Mouse (Mus musculus) olfactory bulb, adult 2 months (tissue): Measurements from ENCODE around the gene Smim17. TPM values are rescaled to one million over a fixed set of nuclear protein-coding genes. Genes with fewer than 3 reads are reported as not detected.

Experiments used
- H3K27ac ChIP-seq: fragments of 200-500 bp; 2 replicates; pipeline ENCODE4 v1.5.1; 2012; ENCODE audit warnings: low read depth, low read length; ENCODE audit not compliant: insufficient read depth
- H3K4me1 ChIP-seq: fragments of 200-500 bp; 2 replicates; pipeline ENCODE4 v1.6.1; 2012; ENCODE audit warnings: low read length; ENCODE audit not compliant: control insufficient read depth, insufficient read depth
- H3K4me3 ChIP-seq: fragments of 200-500 bp; 2 replicates; pipeline ENCODE4 v1.5.1; 2012; ENCODE audit warnings: mild to moderate bottlenecking, low read depth, low read length, moderate library complexity; ENCODE audit not compliant: insufficient read depth
- CTCF ChIP-seq: fragments of 200-500 bp; IDR thresholded peaks from 2 replicates; pipeline ENCODE4 v1.5.1; 2012; ENCODE audit warnings: low read depth, mild to moderate bottlenecking, low read length, moderate library complexity; ENCODE audit not compliant: insufficient read depth
- POLR2A ChIP-seq: fragments of 200-500 bp; IDR thresholded peaks from 2 replicates; pipeline ENCODE4 v1.6.1; 2012; ENCODE audit warnings: mild to moderate bottlenecking, low read depth, low read length, moderate library complexity; ENCODE audit not compliant: insufficient read depth
- WGBS: fragments of 180-500 bp; shearing (Covaris S2); methylation state at CpG from one replicate; pipeline ENCODE4 v1.1.7; 2018; 5-methylcytosine and 5-hydroxymethylcytosine counted together
- polyA plus RNA-seq: library from polyadenylated mRNA; stranded (reverse); fragments of >200 nt; gene quantifications from 2 replicates; pipeline ENCODE4 v1.2.4, GENCODE M21; 2012; ENCODE audit warnings: low replicate concordance; ENCODE audit not compliant: missing spikeins, insufficient read depth, insufficient read length

The Smim17 gene
- polyA plus RNA-seq, 1 experiment, result not detected

DNA sequence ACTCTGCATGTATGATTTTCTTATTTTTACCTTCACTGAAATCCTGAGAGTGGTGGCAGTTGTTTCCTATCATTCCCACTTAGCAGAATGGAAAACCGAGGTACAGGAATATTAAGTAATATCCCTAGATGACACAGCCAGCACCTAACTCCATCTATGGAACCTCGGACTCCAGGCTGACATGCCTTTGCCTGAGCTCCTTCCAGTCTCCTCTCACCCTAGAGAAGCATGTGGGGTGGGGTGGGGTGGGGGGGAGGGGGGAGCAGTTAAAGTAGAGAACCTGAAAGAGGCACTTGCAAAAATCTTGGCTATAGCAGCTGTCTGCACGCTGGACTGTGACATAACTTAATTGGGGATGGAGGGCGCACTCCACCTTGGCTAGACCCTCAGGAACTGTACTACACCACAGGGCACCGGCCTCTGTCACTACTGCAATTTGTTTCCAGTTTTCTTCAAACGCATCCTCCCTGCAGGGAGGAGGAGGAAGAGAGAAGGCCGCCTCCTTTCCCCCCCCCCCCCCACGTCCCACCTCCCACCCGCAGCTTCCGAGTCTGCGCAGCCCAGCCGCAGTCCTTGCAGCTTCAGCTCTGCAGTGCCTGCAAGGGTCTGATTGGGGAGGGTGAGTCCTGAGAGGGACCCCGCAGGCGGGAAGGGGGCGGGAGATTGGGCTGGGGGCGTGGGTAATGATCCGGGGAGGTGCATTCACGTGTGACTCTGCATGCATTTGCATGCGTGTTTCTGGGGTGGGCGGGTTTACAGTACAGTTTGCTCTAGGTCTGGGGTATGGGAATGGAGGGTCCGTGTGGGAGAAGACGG, 16.3 kb downstream of the Smim17 start:
- 3% methylated on average over 22 of the region's 22 CpGs for WGBS
- Histone ChIP-seq H3K4me3 (peak overlapping the region; percentile 55), H3K27ac (no peak overlapping the region), H3K4me1 (peaks cover 4% of the 10 kb centered on the region; the same call in 1 of the 2 replicates)
- no peak for TF ChIP-seq POLR2A
- no peak for TF ChIP-seq CTCF

GRCm38 (mm10) chr7:6415442-6415787, 16.9 kb downstream of the Smim17 start:
- 8% methylated on average over 8 of the region's 8 CpGs for whole genome bisulfite sequencing
- no peak for TF ChIP-seq CTCF
- H3K27ac ChIP-seq, result no peak overlapping the region
- H3K4me3 ChIP-seq, result peak overlapping the region; percentile 55
- peaks cover 4% of the 10 kb centered on the region for H3K4me1 ChIP-seq

DNA sequence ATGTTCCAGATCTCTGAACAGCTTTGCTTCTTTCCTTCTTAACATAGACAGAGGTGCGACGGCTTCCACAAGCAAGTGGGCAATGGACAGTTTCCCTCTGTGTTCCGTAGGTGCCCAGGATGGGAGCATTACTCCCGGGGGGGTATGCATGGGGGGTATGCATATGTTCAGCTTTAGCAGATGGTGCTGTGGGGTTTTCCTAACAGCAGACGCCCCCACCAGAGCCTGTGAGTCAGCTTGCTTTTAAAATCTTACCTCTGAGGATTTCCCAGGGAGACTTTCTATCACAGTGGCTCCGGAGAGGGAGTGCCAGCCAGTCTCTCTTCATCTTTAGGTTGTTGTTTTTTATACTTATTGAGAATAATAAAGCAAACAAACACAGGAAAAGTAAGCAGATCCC, 21.4 kb downstream of the Smim17 start:
- TF ChIP-seq POLR2A (no peak), CTCF (no peak)
- WGBS, result 44% methylated on average over 6 of the region's 6 CpGs
- H3K27ac ChIP-seq, result no peak overlapping the region
- peaks cover 4% of the 10 kb centered on the region for H3K4me1 ChIP-seq
- no peak overlapping the region for H3K4me3 ChIP-seq

DNA sequence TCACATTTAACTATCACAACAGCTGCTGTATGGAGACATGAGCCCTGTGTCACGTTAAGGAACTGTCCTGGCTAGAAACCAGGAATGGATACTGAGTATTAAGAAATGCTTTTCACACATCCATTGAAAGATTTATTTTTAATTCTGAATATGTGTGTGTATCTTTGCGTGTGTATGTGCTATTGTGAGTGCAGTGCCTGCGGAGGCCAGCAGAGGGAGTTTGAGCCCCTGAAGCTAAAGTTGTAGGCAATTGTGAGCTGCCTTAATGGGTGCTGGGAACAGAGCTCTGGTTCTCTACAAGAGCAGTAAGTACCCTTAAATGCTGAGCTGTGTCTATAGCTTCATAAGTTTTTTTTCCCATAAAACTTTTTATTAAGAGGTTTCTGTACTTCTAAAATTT, 30.9 kb downstream of the Smim17 start:
- WGBS, result 83% methylated on average over 3 of the region's 3 CpGs
- TF ChIP-seq POLR2A, result no peak
- TF ChIP-seq CTCF, result no peak

GRCm38 (mm10) chr7:6430342-6430741, 31.8 kb downstream of the Smim17 start:
- no peak for TF ChIP-seq POLR2A
- peak; percentile 30; the same call in 1 of the 2 replicates for TF ChIP-seq CTCF
- no peak overlapping the region for H3K4me3 ChIP-seq
- peaks cover under 1% of the 10 kb centered on the region; the same call in 1 of the 2 replicates for H3K4me1 ChIP-seq
- 34% methylated on average over 2 of the region's 2 CpGs for WGBS
- H3K27ac ChIP-seq, result no peak overlapping the region

More for the DNA sequence above, 30.9 kb downstream of the Smim17 start:
- Histone ChIP-seq H3K4me3 (no peak overlapping the region), H3K4me1 (no peaks in the 10 kb centered on the region), H3K27ac (no peak overlapping the region)

GRCm38 (mm10) chr7:6438388-6438787, 39.9 kb downstream of the Smim17 start, which contains the start of gene Olfr1344:
Olfr1344 (plus strand) TSS chr7:6438688.
- WGBS, result 78% methylated on average over 3 of the region's 3 CpGs
- TF ChIP-seq CTCF (no peak), POLR2A (no peak)

DNA sequence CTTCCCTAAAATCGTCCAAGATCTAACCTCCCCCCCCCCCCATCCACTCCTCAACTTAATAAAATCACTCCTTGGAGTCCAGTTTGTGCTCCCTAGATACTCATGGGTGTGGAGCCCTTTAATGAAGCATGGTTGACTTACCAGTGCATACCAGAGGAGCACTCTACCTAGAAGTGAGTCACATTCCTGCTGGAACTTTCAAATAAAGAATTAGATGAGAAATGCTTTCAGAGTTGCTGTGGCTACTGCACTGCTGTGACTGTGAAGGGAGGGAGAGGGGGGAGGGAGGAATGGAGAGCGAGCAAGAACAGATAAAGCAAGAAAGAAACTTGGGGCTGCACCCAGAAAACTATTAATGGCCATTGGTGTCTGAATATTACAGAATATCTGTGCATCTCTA, 42.7 kb downstream of the Smim17 start:
- H3K27ac ChIP-seq, result no peak overlapping the region
- 61% methylated on average over 2 of the region's 2 CpGs for WGBS
- H3K4me3 ChIP-seq, result no peak overlapping the region
- no peaks in the 10 kb centered on the region for H3K4me1 ChIP-seq
- TF ChIP-seq CTCF, result no peak
- TF ChIP-seq POLR2A, result no peak

More at GRCm38 (mm10) chr7:6438388-6438787, 39.9 kb downstream of the Smim17 start, which contains the start of gene Olfr1344:
- Histone ChIP-seq H3K27ac (no peak within 1 kb of the TSS), H3K4me1 (peaks cover 3% of the 10 kb centered on the region; the same call in 1 of the 2 replicates), H3K4me3 (no peak within 1 kb of the TSS)

DNA sequence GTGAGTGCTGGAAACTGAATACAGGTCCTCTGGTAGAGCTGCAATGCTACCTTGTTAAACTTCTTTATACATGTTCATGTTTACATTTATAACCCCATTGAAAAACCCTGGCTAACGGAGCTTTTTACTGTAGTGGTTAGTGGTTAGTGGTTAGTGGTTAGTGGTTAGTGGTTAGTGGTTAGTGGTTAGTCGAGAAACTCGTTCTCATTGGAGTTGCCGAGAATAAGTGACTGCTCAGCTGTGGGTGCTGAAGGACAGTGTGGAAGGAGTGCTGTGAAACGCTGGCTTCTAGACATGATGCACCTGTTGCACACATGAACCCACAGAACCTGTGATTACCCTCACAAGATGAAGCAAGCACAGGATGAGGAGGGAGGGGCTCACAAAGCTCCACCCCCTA, 49.3 kb downstream of the Smim17 start:
- TF ChIP-seq CTCF, result no peak
- TF ChIP-seq POLR2A, result no peak
- H3K27ac ChIP-seq, result no peak overlapping the region
- no peak overlapping the region for H3K4me3 ChIP-seq
- no peaks in the 10 kb centered on the region for H3K4me1 ChIP-seq
- 84% methylated on average over 5 of the region's 5 CpGs for WGBS

DNA sequence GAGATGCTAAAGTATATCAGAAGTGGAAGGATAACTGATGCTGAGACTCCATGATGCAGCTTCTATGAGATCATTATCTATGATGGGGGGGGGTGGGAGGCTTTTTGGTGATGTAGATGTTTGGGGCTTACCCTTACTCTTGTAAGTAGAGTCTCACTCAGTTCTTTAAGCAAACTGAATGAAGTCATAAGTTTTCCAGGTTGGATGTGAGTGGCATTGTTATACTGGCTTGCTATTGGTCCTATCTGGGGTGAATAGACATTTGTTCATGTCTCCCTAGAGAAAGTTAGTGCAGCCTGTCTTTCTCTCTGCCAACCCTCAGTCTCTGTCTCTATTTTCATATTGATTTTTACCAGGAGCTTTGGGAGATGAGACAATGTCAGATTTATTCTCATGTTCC, 57.4 kb downstream of the Smim17 start, which contains the start of gene Olfr1336:
Gene Olfr1336 (plus strand): TSS at position 301 of the 400 bp plus-strand sequence.
- Histone ChIP-seq H3K4me3 (no peak within 1 kb of the TSS), H3K4me1 (no peaks in the 10 kb centered on the region), H3K27ac (no peak within 1 kb of the TSS)
- no peak for TF ChIP-seq CTCF
- no peak for TF ChIP-seq POLR2A
